Mouse (Mus musculus): Measurements from ENCODE around the gene Cpvl. TPM values are rescaled to one million over a fixed set of nuclear protein-coding genes. Genes with fewer than 3 reads are reported as not detected.

The Cpvl gene
- polyA plus RNA-seq, 1 experiment from 2014 or later: not detected

DNA sequence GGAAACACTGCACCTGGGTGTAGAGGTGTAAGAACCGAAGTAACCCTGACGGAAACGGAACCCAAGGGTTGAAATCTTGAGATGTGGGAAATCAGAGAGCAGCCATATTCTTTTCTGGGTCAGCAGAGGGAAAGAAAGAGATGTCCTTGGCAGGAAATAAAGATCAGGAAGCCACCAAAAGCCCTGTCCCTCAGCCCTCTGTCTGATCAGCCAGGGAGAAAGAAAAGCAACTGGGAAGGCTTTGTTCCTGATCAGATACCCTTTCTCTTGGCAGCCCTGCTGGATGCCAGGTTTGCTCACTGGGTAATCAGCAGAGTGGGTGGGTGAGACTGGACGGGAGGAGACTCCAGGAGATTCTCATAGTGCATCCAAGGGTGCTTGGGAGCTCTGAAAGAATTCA is 27.1 kb downstream of the Cpvl start:
- H3K27me3 ChIP-seq (ENCODE audit: control insufficient read depth, insufficient read depth, low read depth, low read length): no peaks in the 10 kb centered on the region
- H3K4me2 ChIP-seq (ENCODE audit: low read depth, low read length): no peak overlapping the region

GRCm38 (mm10) chr6:53950876-53951275 is 27.6 kb downstream of the Cpvl start:
- Histone ChIP-seq H3K4me1 (ENCODE audit: control insufficient read depth, low read depth, low read length) (no peaks in the 10 kb centered on the region), H3K4me3 (ENCODE audit: low read depth, low read length) (no peak overlapping the region), H3K27ac (ENCODE audit: low read length) (no peak overlapping the region), H3K27me3 (ENCODE audit: control insufficient read depth, insufficient read depth, low read depth, low read length) (no peaks in the 10 kb centered on the region), H3K9ac (ENCODE audit: low read depth, low read length) (no peak overlapping the region), H3K36me3 (ENCODE audit: control insufficient read depth, insufficient read depth) (no peaks in the 10 kb centered on the region), H3K4me2 (ENCODE audit: low read depth, low read length) (no peak overlapping the region), H3K9me3 (replicated peaks; ENCODE audit: control insufficient read depth, low read length) (no peaks in the 10 kb centered on the region)
- no peak for ATAC-seq (ENCODE audit: low read depth)
- 46% methylated on average over 9 of the region's 9 CpGs for WGBS (ENCODE audit: insufficient replicate concordance)

More for the DNA sequence above, 27.1 kb downstream of the Cpvl start:
- H3K9ac ChIP-seq (ENCODE audit: low read depth, low read length): no peak overlapping the region
- H3K9me3 ChIP-seq (replicated peaks; ENCODE audit: control insufficient read depth, low read length): no peaks in the 10 kb centered on the region
- H3K4me1 ChIP-seq (ENCODE audit: control insufficient read depth, low read depth, low read length): no peaks in the 10 kb centered on the region
- 61% methylated on average over 4 of the region's 4 CpGs for WGBS (ENCODE audit: insufficient replicate concordance)
- H3K4me3 ChIP-seq (ENCODE audit: low read depth, low read length): no peak overlapping the region
- no peak overlapping the region for H3K27ac ChIP-seq (ENCODE audit: low read length)
- no peaks in the 10 kb centered on the region for H3K36me3 ChIP-seq (ENCODE audit: control insufficient read depth, insufficient read depth)
- no peak for ATAC-seq (ENCODE audit: low read depth)

DNA sequence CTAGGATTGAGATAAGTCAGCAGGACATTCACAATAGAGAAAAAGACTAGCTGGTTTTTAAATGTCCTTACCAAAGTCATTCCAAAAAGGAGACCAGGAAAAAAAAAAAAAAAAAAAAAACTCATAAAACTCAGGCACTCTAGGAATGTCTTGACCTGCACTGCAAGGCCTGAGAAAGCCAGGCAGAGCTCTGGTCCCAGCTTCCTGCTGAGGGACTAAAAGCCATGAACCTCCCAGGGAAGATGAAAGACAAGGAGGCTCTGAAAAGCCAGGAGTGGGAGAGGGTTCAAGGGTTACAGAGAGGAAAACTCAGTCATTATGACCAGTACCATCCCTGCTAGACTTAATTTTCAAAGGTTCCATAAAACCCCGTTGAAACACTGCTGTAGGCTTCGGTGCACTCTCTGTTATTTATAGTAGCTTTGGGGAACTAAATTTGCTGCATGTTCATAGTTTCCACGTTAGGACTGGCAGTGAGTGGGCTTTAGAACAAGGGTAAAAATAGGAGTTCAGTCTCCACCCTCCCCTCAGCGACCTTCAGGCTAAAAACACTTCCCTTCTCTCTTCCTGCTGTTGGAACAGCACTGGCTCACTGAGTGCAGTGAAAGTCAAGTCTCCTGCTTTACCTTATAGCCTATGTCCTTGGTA is 30.0 kb downstream of the Cpvl start:
- WGBS (ENCODE audit: insufficient replicate concordance): 8% methylated on average over 4 of the region's 4 CpGs
- no peaks in the 10 kb centered on the region for H3K36me3 ChIP-seq (ENCODE audit: control insufficient read depth, insufficient read depth)
- H3K9ac ChIP-seq (ENCODE audit: low read depth, low read length): no peak overlapping the region
- H3K4me1 ChIP-seq (ENCODE audit: control insufficient read depth, low read depth, low read length): no peaks in the 10 kb centered on the region
- no peak overlapping the region for H3K27ac ChIP-seq (ENCODE audit: low read length)
- H3K4me3 ChIP-seq (ENCODE audit: low read depth, low read length): no peak overlapping the region
- no peaks in the 10 kb centered on the region for H3K27me3 ChIP-seq (ENCODE audit: control insufficient read depth, insufficient read depth, low read depth, low read length)
- no peak overlapping the region for H3K4me2 ChIP-seq (ENCODE audit: low read depth, low read length)
- no peaks in the 10 kb centered on the region for H3K9me3 ChIP-seq (replicated peaks; ENCODE audit: control insufficient read depth, low read length)
- no peak for ATAC-seq (ENCODE audit: low read depth)

DNA sequence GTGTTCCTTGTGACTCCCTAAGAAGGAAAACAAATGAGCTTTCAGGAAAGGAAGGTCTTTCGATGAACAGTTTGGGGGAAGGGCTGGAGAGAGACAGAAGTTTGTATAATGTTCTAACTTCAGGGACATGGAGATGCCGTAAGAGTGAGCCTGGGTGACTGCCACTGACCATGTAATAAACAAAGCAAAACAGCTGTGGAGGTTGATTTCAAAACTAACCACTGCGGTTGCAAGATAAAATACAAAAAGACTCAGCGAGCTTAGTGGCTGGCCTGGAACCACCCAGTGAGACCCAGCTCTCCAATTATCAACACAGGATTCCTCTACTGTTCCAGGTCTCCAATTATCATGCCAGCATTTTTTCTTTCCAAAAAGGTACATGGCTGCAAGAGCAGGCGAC is 33.6 kb downstream of the Cpvl start:
- Histone ChIP-seq H3K4me1 (ENCODE audit: control insufficient read depth, low read depth, low read length) (no peaks in the 10 kb centered on the region), H3K27me3 (ENCODE audit: control insufficient read depth, insufficient read depth, low read depth, low read length) (no peaks in the 10 kb centered on the region), H3K4me2 (ENCODE audit: low read depth, low read length) (no peak overlapping the region), H3K27ac (ENCODE audit: low read length) (no peak overlapping the region), H3K9me3 (replicated peaks; ENCODE audit: control insufficient read depth, low read length) (no peaks in the 10 kb centered on the region), H3K9ac (ENCODE audit: low read depth, low read length) (no peak overlapping the region), H3K36me3 (ENCODE audit: control insufficient read depth, insufficient read depth) (no peaks in the 10 kb centered on the region), H3K4me3 (ENCODE audit: low read depth, low read length) (no peak overlapping the region)
- no peak for ATAC-seq (ENCODE audit: low read depth)
- 51% methylated on average over 5 of the region's 5 CpGs for WGBS (ENCODE audit: insufficient replicate concordance)

DNA sequence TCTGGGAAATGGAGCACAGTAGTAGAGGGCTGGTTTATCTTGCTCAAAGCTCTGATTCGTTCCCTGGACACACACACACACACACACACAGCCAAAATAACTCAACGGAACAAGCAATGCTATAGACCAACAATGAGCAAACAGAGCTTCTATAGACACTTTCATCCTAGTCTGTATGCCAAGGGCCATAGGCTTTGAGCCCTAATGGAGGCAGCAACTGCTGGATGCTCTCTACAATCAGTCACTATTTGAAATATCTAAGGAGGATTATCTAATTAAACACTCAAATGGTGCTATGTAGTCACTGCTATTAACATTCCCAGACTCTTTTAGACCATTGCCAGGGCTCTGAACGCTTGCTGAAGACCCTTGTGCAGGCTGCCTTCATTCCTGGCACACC is 34.1 kb downstream of the Cpvl start:
- WGBS (ENCODE audit: insufficient replicate concordance): 52% methylated on average over 3 of the region's 3 CpGs
- ATAC-seq (ENCODE audit: low read depth): no peak
- H3K27ac ChIP-seq (ENCODE audit: low read length): no peak overlapping the region

GRCm38 (mm10) chr6:53942190-53942831 is 36.2 kb downstream of the Cpvl start:
- H3K27me3 ChIP-seq (ENCODE audit: control insufficient read depth, insufficient read depth, low read depth, low read length): no peaks in the 10 kb centered on the region
- no peaks in the 10 kb centered on the region for H3K9me3 ChIP-seq (replicated peaks; ENCODE audit: control insufficient read depth, low read length)
- no peak for ATAC-seq (ENCODE audit: low read depth)
- no peak overlapping the region for H3K27ac ChIP-seq (ENCODE audit: low read length)
- 63% methylated on average over 7 of the region's 7 CpGs for WGBS (ENCODE audit: insufficient replicate concordance)
- H3K4me3 ChIP-seq (ENCODE audit: low read depth, low read length): no peak overlapping the region
- H3K4me1 ChIP-seq (ENCODE audit: control insufficient read depth, low read depth, low read length): no peaks in the 10 kb centered on the region
- H3K4me2 ChIP-seq (ENCODE audit: low read depth, low read length): no peak overlapping the region
- no peak overlapping the region for H3K9ac ChIP-seq (ENCODE audit: low read depth, low read length)
- H3K36me3 ChIP-seq (ENCODE audit: control insufficient read depth, insufficient read depth): no peaks in the 10 kb centered on the region

More for the DNA sequence above, 34.1 kb downstream of the Cpvl start:
- Histone ChIP-seq H3K9ac (ENCODE audit: low read depth, low read length) (no peak overlapping the region), H3K9me3 (replicated peaks; ENCODE audit: control insufficient read depth, low read length) (no peaks in the 10 kb centered on the region), H3K36me3 (ENCODE audit: control insufficient read depth, insufficient read depth) (no peaks in the 10 kb centered on the region), H3K4me1 (ENCODE audit: control insufficient read depth, low read depth, low read length) (no peaks in the 10 kb centered on the region), H3K4me2 (ENCODE audit: low read depth, low read length) (no peak overlapping the region), H3K27me3 (ENCODE audit: control insufficient read depth, insufficient read depth, low read depth, low read length) (no peaks in the 10 kb centered on the region), H3K4me3 (ENCODE audit: low read depth, low read length) (no peak overlapping the region)

DNA sequence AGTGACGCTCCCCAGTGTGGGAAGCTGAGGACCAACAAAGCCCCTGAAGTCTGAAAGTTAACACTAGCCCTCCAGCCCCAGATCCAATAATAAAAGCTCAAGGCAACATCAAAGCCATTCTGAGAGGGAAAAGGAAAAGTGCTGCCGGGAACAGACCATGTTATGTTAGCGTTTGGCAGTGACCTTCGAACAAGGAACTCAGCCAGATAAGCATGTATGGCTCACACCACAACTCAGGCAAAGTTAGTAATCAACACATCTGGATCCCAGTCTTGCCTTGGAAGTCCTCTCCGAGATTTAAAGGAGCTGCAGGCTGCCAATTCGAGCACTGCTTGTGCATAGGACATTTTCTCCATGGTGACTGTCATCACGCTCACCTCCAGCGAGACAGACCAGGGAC is 38.7 kb downstream of the Cpvl start:
- no peaks in the 10 kb centered on the region for H3K4me1 ChIP-seq (ENCODE audit: control insufficient read depth, low read depth, low read length)
- H3K4me2 ChIP-seq (ENCODE audit: low read depth, low read length): no peak overlapping the region
- no peak for ATAC-seq (ENCODE audit: low read depth)
- H3K27ac ChIP-seq (ENCODE audit: low read length): no peak overlapping the region
- H3K4me3 ChIP-seq (ENCODE audit: low read depth, low read length): no peak overlapping the region
- H3K27me3 ChIP-seq (ENCODE audit: control insufficient read depth, insufficient read depth, low read depth, low read length): no peaks in the 10 kb centered on the region
- no peaks in the 10 kb centered on the region for H3K9me3 ChIP-seq (replicated peaks; ENCODE audit: control insufficient read depth, low read length)
- WGBS (ENCODE audit: insufficient replicate concordance): 47% methylated on average over 8 of the region's 8 CpGs
- H3K36me3 ChIP-seq (ENCODE audit: control insufficient read depth, insufficient read depth): no peaks in the 10 kb centered on the region
- no peak overlapping the region for H3K9ac ChIP-seq (ENCODE audit: low read depth, low read length)

DNA sequence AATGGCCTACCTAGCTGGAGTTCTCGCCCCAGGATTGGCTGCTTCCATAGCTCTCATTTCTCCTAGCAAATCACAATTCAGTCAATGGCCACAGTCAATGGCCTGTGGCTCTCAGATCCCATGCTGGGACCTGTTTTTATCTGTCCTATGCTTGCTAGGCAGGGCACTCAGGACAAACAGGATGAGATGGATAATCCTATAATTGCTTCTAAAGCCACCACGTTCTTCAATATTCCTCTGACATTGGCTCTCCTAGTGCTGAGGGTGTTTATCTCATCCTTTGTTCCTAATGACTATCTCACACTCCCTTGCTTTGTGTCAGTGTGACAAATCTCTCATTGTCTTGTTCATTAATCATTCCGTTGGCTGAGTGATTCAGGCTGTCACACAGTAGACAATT is 39.5 kb downstream of the Cpvl start:
- H3K9me3 ChIP-seq (replicated peaks; ENCODE audit: control insufficient read depth, low read length): no peaks in the 10 kb centered on the region
- H3K27ac ChIP-seq (ENCODE audit: low read length): no peak overlapping the region
- WGBS (ENCODE audit: insufficient replicate concordance): 50% methylated on average over 3 of the region's 3 CpGs
- H3K4me3 ChIP-seq (ENCODE audit: low read depth, low read length): no peak overlapping the region
- no peak overlapping the region for H3K4me2 ChIP-seq (ENCODE audit: low read depth, low read length)
- ATAC-seq (ENCODE audit: low read depth): no peak
- no peaks in the 10 kb centered on the region for H3K36me3 ChIP-seq (ENCODE audit: control insufficient read depth, insufficient read depth)
- no peak overlapping the region for H3K9ac ChIP-seq (ENCODE audit: low read depth, low read length)
- H3K4me1 ChIP-seq (ENCODE audit: control insufficient read depth, low read depth, low read length): no peaks in the 10 kb centered on the region
- no peaks in the 10 kb centered on the region for H3K27me3 ChIP-seq (ENCODE audit: control insufficient read depth, insufficient read depth, low read depth, low read length)

Measured in liver, embryonic 16.5 days (tissue).